Mouse (Mus musculus) hematopoietic multipotent progenitor cell, adult 10-12 weeks (in vitro differentiated cells): ENCODE measurements around the gene Tas2r119. TPM values are rescaled to one million over a fixed set of nuclear protein-coding genes. Genes with fewer than 3 reads are reported as not detected.

Experiments
- polyA plus RNA-seq: library from polyadenylated mRNA; stranded (reverse); fragments of >175 nt; gene quantifications from 2 replicates; pipeline ENCODE4 v1.2.3, GENCODE M21; 2012; ENCODE audit warnings: low replicate concordance

Tas2r119 gene
- polyA plus RNA-seq: not detected in 2 replicates

GRCm38 (mm10) chr15:32176989-32177388, at the start of gene Tas2r119:
Gene Tas2r119, plus strand, starts transcription at chr15:32177289.

Other genes starting within 250 kb of the Tas2r119 start
- 3.0 and 10.3 TPM in 2 replicates for gene Sema5a, start 67.5 kb downstream of the Tas2r119 start, polyA plus RNA-seq